Mouse (Mus musculus) testis, adult 2 months (tissue): Measurements from ENCODE around the gene Apobec4.

Source experiments
- CTCF ChIP-seq: fragments of 200-500 bp; IDR thresholded peaks from 2 replicates; pipeline ENCODE4 v1.5.1; 2012; ENCODE audit warnings: low read depth, mild to moderate bottlenecking, inconsistent platforms, low read length, moderate library complexity; ENCODE audit not compliant: control insufficient read depth, insufficient read depth, insufficient replicate concordance
- POLR2A ChIP-seq: fragments of 200-500 bp; IDR thresholded peaks from 2 replicates; pipeline ENCODE4 v1.6.1; 2012; ENCODE audit warnings: low read depth, mild to moderate bottlenecking, inconsistent platforms, low read length, moderate library complexity; ENCODE audit not compliant: control insufficient read depth

GRCm38 (mm10) chr1:152798125-152798524, 47.8 kb downstream of the Apobec4 start:
- no peak for TF ChIP-seq CTCF
- TF ChIP-seq POLR2A, result no peak
